Mouse (Mus musculus) cortical plate, adult 2 months (tissue): ENCODE measurements around the gene Ghdc.

Source experiments
- CTCF ChIP-seq: fragments of 200-500 bp; IDR thresholded peaks from 2 replicates; pipeline ENCODE4 v1.5.1; 2011; ENCODE audit warnings: mild to moderate bottlenecking, control low read depth, low read length; ENCODE audit not compliant: insufficient read depth; ENCODE audit errors: extremely low read depth
- POLR2A ChIP-seq: fragments of 200-500 bp; IDR thresholded peaks from 2 replicates; pipeline ENCODE4 v1.6.1; 2011; ENCODE audit warnings: mild to moderate bottlenecking, low read length, control low read depth; ENCODE audit not compliant: insufficient read depth; ENCODE audit errors: extremely low read depth

DNA sequence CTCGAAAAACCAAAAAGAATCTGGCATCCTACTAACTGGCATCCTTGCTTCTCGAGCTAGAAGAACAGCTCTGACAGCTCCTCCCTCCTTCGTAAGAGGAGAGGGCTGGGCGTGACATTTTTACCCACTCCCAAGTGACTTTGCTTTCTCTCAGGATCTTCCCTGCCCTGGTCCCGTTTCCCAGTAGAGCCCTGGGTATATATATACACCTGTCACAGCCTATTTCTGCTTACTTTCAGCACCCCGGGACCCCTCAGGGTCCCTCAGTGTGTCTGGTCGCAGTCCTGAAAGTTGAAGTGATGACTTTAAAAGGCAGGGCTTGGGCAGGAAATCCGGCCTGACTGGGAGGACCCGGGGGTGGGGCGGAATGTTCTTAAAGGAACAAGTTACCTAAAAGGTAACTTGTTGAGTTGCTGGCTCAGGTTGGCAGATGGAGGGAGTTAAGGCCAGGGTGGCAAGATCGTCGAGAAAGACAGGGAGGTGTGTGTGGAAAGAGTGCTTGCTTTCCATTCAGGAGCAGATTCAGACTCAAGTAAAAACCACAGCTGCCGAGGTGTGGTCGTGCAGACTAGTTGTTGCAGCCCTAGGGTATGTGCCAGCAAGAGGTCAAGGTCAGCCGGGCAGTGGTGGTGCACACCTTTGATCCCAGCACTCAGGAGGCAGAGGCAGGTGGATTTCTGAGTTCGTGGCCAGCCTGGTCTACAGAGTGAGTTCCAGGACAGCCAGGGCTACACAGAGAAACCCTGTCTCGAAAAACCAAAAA, at the start of gene Ghdc:
- no peak for TF ChIP-seq CTCF
- TF ChIP-seq POLR2A = no peak
